Mouse (Mus musculus): Measurements from ENCODE around the gene Rabl6. TPM values are rescaled to one million over a fixed set of nuclear protein-coding genes. Genes with fewer than 3 reads are reported as not detected.

The Rabl6 gene
- polyA plus RNA-seq, 1 experiment from 2014 or later = 30.9 TPM

GRCm38 (mm10) chr2:25588227-25588907 lies 20.0 kb downstream of the Rabl6 start:
- Histone ChIP-seq H3K9me3 (ENCODE audit: control insufficient read depth, low read length) (no peaks in the 10 kb centered on the region), H3K4me1 (replicated peaks; ENCODE audit: control insufficient read depth, insufficient read depth) (no peaks in the 10 kb centered on the region), H3K9ac (ENCODE audit: low read length) (no peak overlapping the region), H3K27ac (replicated peaks) (no peak overlapping the region), H3K4me2 (replicated peaks; ENCODE audit: low read depth) (no peak overlapping the region), H3K4me3 (ENCODE audit: low read depth, low read length) (no peak overlapping the region), H3K27me3 (ENCODE audit: control insufficient read depth, insufficient read depth, low read length) (no peaks in the 10 kb centered on the region), H3K36me3 (ENCODE audit: control insufficient read depth, insufficient read depth, low read length) (peaks cover 20% of the 10 kb centered on the region)
- ATAC-seq (ENCODE audit: low FRiP score, low TSS enrichment) = no peak
- TF ChIP-seq CTCF (IDR thresholded peaks at IDR 0.05; ENCODE audit: low read depth) (no peak), EP300 (optimal IDR thresholded peaks at IDR 0.05) (no peak)
- WGBS = 93% methylated on average over 8 of the region's 8 CpGs
- DNase-seq (ENCODE audit: low spot score) = no peak

GRCm38 (mm10) chr2:25587290-25587689 lies 21.0 kb downstream of the Rabl6 start:
- H3K9ac ChIP-seq (ENCODE audit: low read length) = no peak overlapping the region
- WGBS = 94% methylated on average over 8 of the region's 8 CpGs
- peaks cover 16% of the 10 kb centered on the region for H3K36me3 ChIP-seq (ENCODE audit: control insufficient read depth, insufficient read depth, low read length)
- H3K27me3 ChIP-seq (ENCODE audit: control insufficient read depth, insufficient read depth, low read length) = no peaks in the 10 kb centered on the region
- no peak for ATAC-seq (ENCODE audit: low FRiP score, low TSS enrichment)
- H3K9me3 ChIP-seq (ENCODE audit: control insufficient read depth, low read length) = no peaks in the 10 kb centered on the region
- TF ChIP-seq EP300 (optimal IDR thresholded peaks at IDR 0.05) = no peak
- no peak for TF ChIP-seq CTCF (IDR thresholded peaks at IDR 0.05; ENCODE audit: low read depth)
- no peak for DNase-seq (ENCODE audit: low spot score)
- no peaks in the 10 kb centered on the region for H3K4me1 ChIP-seq (replicated peaks; ENCODE audit: control insufficient read depth, insufficient read depth)
- no peak overlapping the region for H3K4me2 ChIP-seq (replicated peaks; ENCODE audit: low read depth)
- no peak overlapping the region for H3K4me3 ChIP-seq (ENCODE audit: low read depth, low read length)
- no peak overlapping the region for H3K27ac ChIP-seq (replicated peaks)

- no peak overlapping the region for H3K4me3 ChIP-seq (ENCODE audit: low read depth, low read length)
- H3K27ac ChIP-seq (replicated peaks) = no peak overlapping the region
- H3K36me3 ChIP-seq (ENCODE audit: control insufficient read depth, insufficient read depth, low read length) = peaks cover 10% of the 10 kb centered on the region
- TF ChIP-seq CTCF (IDR thresholded peaks at IDR 0.05; ENCODE audit: low read depth) = no peak
- no peak for TF ChIP-seq EP300 (optimal IDR thresholded peaks at IDR 0.05)
- H3K4me1 ChIP-seq (replicated peaks; ENCODE audit: control insufficient read depth, insufficient read depth) = 0 out of 2 replicates have a peak, but pooled peaks cover 5% of the 10 kb centered on the region
- H3K9me3 ChIP-seq (ENCODE audit: control insufficient read depth, low read length) = no peaks in the 10 kb centered on the region
- ATAC-seq (ENCODE audit: low FRiP score, low TSS enrichment) = no peak
- H3K4me2 ChIP-seq (replicated peaks; ENCODE audit: low read depth) = no peak overlapping the region
- H3K9ac ChIP-seq (ENCODE audit: low read length) = no peak overlapping the region
- no peak for DNase-seq (ENCODE audit: low spot score)
- H3K27me3 ChIP-seq (ENCODE audit: control insufficient read depth, insufficient read depth, low read length) = no peaks in the 10 kb centered on the region
- WGBS = 79% methylated on average over 3 of the region's 3 CpGs
Measured at GRCm38 (mm10) chr2:25585601-25586000, 22.7 kb downstream of the Rabl6 start.

- H3K4me3 ChIP-seq (ENCODE audit: low read depth, low read length) = no peak overlapping the region
- H3K9ac ChIP-seq (ENCODE audit: low read length) = no peak overlapping the region
- no peak overlapping the region for H3K4me2 ChIP-seq (replicated peaks; ENCODE audit: low read depth)
- H3K36me3 ChIP-seq (ENCODE audit: control insufficient read depth, insufficient read depth, low read length) = peaks cover 7% of the 10 kb centered on the region
- H3K27ac ChIP-seq (replicated peaks) = no peak overlapping the region
- peaks cover 5% of the 10 kb centered on the region; the same call in 1 of the 2 replicates for H3K4me1 ChIP-seq (replicated peaks; ENCODE audit: control insufficient read depth, insufficient read depth)
- TF ChIP-seq EP300 (optimal IDR thresholded peaks at IDR 0.05) = no peak
- no peak for TF ChIP-seq CTCF (IDR thresholded peaks at IDR 0.05; ENCODE audit: low read depth)
- DNase-seq (ENCODE audit: low spot score) (no peak), ATAC-seq (ENCODE audit: low FRiP score, low TSS enrichment) (no peak)
- no peaks in the 10 kb centered on the region for H3K9me3 ChIP-seq (ENCODE audit: control insufficient read depth, low read length)
- peaks cover 2% of the 10 kb centered on the region for H3K27me3 ChIP-seq (ENCODE audit: control insufficient read depth, insufficient read depth, low read length)
- whole genome bisulfite sequencing = 73% methylated on average over 4 of the region's 4 CpGs
Measured at GRCm38 (mm10) chr2:25584856-25585255, 23.5 kb downstream of the Rabl6 start.

GRCm38 (mm10) chr2:25584152-25584551 lies 24.2 kb downstream of the Rabl6 start:
- Histone ChIP-seq H3K4me1 (replicated peaks; ENCODE audit: control insufficient read depth, insufficient read depth) (peaks cover 8% of the 10 kb centered on the region; the same call in 1 of the 2 replicates), H3K9me3 (ENCODE audit: control insufficient read depth, low read length) (no peaks in the 10 kb centered on the region), H3K9ac (ENCODE audit: low read length) (no peak overlapping the region), H3K27me3 (ENCODE audit: control insufficient read depth, insufficient read depth, low read length) (peaks cover 9% of the 10 kb centered on the region), H3K4me3 (ENCODE audit: low read depth, low read length) (no peak overlapping the region), H3K36me3 (ENCODE audit: control insufficient read depth, insufficient read depth, low read length) (peaks cover 7% of the 10 kb centered on the region), H3K4me2 (replicated peaks; ENCODE audit: low read depth) (no peak overlapping the region), H3K27ac (replicated peaks) (no peak overlapping the region)
- 82% methylated on average over 3 of the region's 3 CpGs for WGBS
- TF ChIP-seq EP300 (optimal IDR thresholded peaks at IDR 0.05) = no peak
- TF ChIP-seq CTCF (IDR thresholded peaks at IDR 0.05; ENCODE audit: low read depth) = no peak
- no peak for ATAC-seq (ENCODE audit: low FRiP score, low TSS enrichment)
- DNase-seq (ENCODE audit: low spot score) = no peak

GRCm38 (mm10) chr2:25583571-25583970 lies 24.8 kb downstream of the Rabl6 start:
- no peak for ATAC-seq (ENCODE audit: low FRiP score, low TSS enrichment)
- Histone ChIP-seq H3K27me3 (ENCODE audit: control insufficient read depth, insufficient read depth, low read length) (peaks cover 15% of the 10 kb centered on the region), H3K27ac (replicated peaks) (no peak overlapping the region), H3K4me2 (replicated peaks; ENCODE audit: low read depth) (no peak overlapping the region), H3K4me1 (replicated peaks; ENCODE audit: control insufficient read depth, insufficient read depth) (peaks cover 8% of the 10 kb centered on the region; the same call in 1 of the 2 replicates), H3K4me3 (ENCODE audit: low read depth, low read length) (no peak overlapping the region), H3K9ac (ENCODE audit: low read length) (no peak overlapping the region), H3K36me3 (ENCODE audit: control insufficient read depth, insufficient read depth, low read length) (peaks cover 7% of the 10 kb centered on the region), H3K9me3 (ENCODE audit: control insufficient read depth, low read length) (no peaks in the 10 kb centered on the region)
- no peak for DNase-seq (ENCODE audit: low spot score)
- 44% methylated on average over 3 of the region's 4 CpGs for WGBS
- TF ChIP-seq CTCF (IDR thresholded peaks at IDR 0.05; ENCODE audit: low read depth) (no peak), EP300 (optimal IDR thresholded peaks at IDR 0.05) (no peak)
